Mouse (Mus musculus): ENCODE measurements around the gene Ovol3. TPM values are rescaled to one million over a fixed set of nuclear protein-coding genes. Genes with fewer than 3 reads are reported as not detected.
"Not testable (repeated sequence)": the region's sequence is repeated elsewhere in the genome, so short reads cannot be mapped to it uniquely, and the experiment has no call there.

The Ovol3 gene
- polyA plus RNA-seq, 1 experiment from 2014 or later, result 0.38 TPM

DNA sequence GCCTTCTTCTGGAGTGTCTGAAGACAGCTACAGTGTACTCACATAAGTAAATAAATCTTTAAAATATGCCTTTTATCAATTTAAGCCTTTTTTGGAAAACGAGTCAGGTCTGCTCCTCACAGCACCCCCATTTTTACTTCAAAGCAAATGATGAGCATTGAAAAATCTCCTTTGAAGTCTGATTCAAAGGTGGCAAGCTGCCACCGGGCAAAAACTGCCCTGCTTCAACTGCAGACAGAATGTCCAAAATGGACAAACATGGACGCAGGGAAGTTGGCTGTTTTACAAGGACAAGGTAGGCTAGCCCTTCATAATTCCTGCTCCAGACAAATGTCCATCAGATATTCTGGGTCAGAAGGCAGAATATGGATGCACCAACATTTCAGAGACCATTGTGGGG is 14.1 kb downstream of the Ovol3 start:
- Histone ChIP-seq H3K4me3 (no peak overlapping the region), H3K4me2 (replicated peaks) (no peak overlapping the region), H3K27ac (no peak overlapping the region), H3K4me1 (peaks cover 12% of the 10 kb centered on the region; the same call in 1 of the 2 replicates), H3K27me3 (no peaks in the 10 kb centered on the region), H3K36me3 (peaks cover 22% of the 10 kb centered on the region), H3K9me3 (no peaks in the 10 kb centered on the region), H3K9ac (no peak overlapping the region)
- ATAC-seq (ENCODE audit: insufficient number of reproducible peaks, insufficient read depth, low FRiP score, low TSS enrichment), result no peak
- 83% methylated on average over 3 of the region's 3 CpGs for WGBS

DNA sequence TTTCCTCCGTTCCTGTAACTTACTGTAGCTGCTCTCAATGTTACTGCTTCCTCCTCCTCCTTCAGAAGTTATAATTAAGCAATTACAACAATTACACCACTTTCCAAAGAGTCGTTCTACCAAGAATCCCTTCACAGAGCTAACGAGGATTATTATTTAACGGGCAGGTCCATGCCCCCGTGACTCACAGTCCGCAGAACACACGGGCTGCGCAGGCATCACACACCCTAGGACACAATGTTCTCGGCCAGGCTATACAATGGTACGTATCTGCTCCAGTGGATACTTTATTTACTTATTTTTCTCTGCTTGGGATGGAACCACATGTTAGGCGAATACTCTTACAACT is 15.5 kb downstream of the Ovol3 start:
- Histone ChIP-seq H3K4me1 (peaks cover 12% of the 10 kb centered on the region; the same call in 1 of the 2 replicates), H3K4me2 (replicated peaks) (peak overlapping the region; percentile 90), H3K4me3 (peak overlapping the region; percentile 45), H3K9me3 (no peaks in the 10 kb centered on the region), H3K27me3 (no peaks in the 10 kb centered on the region), H3K27ac (0 out of 2 replicates have a peak overlapping the region, but pooled peaks have one; percentile 36), H3K9ac (peak overlapping the region; percentile 53), H3K36me3 (peaks cover 11% of the 10 kb centered on the region)
- ATAC-seq (ENCODE audit: insufficient number of reproducible peaks, insufficient read depth, low FRiP score, low TSS enrichment), result no peak
- 18% methylated on average over 11 of the region's 11 CpGs for WGBS

DNA sequence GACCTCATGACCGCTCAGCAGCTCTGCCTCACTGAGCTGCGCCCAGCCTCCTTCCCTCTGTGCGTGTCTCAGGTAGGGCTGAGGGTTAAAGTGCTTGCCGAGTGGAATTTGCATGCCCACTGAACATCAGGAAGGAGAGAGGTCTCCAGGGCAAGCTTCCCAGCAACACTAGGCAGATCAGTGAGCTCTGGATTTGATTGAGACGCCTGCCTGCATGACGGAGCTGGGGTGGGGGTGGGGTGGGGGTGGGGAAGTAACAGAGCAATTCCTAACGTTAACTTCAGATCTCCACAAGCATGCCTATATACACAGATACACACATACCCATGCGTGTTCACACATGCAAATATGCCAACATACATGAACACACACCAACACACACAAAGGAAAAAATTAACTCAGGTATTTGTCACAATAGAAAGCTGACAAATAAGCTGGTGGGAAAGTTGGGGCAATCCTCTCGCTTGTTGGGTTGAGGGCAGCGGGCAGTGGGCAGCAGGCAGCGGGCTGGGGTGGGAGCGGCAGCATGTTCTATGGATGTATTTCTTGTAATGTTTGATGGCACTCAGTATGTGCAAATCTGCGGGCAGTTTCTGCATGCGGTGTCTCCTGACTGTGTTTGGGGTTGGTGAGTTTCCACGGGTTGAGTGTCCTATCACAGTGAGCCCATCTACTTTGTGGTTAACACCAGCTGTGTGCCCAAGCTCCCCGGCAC is 16.1 kb downstream of the Ovol3 start:
- Histone ChIP-seq H3K27ac (peak overlapping the region; percentile 51; the same call in 1 of the 2 replicates), H3K36me3 (peaks cover 10% of the 10 kb centered on the region), H3K4me2 (replicated peaks) (peak overlapping the region; percentile 90), H3K4me1 (peaks cover 12% of the 10 kb centered on the region; the same call in 1 of the 2 replicates), H3K27me3 (no peaks in the 10 kb centered on the region), H3K9ac (peak overlapping the region; percentile 53), H3K4me3 (peak overlapping the region; percentile 45), H3K9me3 (no peaks in the 10 kb centered on the region)
- 3% methylated on average over 16 of the region's 16 CpGs for WGBS
- peak; percentile 67; the same call in 1 of the 2 replicates for ATAC-seq (ENCODE audit: insufficient number of reproducible peaks, insufficient read depth, low FRiP score, low TSS enrichment)

DNA sequence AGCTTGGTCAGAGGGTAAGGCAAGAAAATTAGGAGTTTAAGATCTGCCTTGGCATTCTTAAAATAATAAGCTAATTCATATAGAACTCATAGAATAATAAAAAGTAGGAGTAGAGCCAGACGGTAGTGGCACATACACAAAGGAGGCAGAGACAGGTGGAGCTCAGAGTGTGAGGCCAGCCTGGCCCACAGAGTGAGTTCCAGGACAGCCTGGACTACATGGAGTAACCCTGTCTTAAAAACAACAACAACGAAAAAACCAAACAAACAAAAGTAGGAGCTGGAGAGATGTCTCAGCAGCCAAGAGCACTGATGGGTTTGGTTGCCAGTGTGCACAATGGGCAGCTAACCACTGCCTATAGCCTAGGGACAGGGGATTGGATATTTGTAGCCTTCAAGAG is 18.2 kb downstream of the Ovol3 start:
- Histone ChIP-seq H3K4me1 (peaks cover 12% of the 10 kb centered on the region; the same call in 1 of the 2 replicates), H3K9ac (no peak overlapping the region), H3K9me3 (no peaks in the 10 kb centered on the region), H3K27ac (no peak overlapping the region), H3K4me3 (no peak overlapping the region), H3K27me3 (no peaks in the 10 kb centered on the region), H3K36me3 (no peaks in the 10 kb centered on the region), H3K4me2 (replicated peaks) (no peak overlapping the region)
- no peak for ATAC-seq (ENCODE audit: insufficient number of reproducible peaks, insufficient read depth, low FRiP score, low TSS enrichment)
- 68% methylated on average over 2 of the region's 2 CpGs for WGBS

DNA sequence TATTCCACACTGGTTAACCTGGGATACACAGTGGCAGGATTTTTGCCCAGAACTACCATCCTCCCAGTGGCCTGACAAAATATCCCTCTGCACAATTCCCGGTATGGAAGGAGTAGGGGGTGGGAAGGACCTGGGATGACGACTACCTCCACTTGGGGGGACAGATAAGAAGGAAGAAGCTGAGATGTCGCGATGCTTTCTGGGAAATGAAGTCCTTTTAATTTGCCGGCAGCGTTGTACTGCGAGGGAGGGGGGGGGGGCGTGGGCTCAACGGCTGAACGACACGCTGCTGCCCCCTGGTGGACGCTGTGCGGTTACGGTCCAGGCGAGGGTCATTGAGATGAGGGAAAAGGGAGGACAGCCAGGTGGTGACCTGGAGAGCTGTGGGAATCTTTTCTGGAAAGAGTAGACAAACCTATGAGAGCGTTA is 18.8 kb downstream of the Ovol3 start:
- peak overlapping the region; percentile 42 for H3K4me2 ChIP-seq (replicated peaks)
- no peak overlapping the region for H3K27ac ChIP-seq
- no peak overlapping the region for H3K9ac ChIP-seq
- H3K36me3 ChIP-seq, result no peaks in the 10 kb centered on the region
- WGBS, result 1% methylated on average over 16 of the region's 16 CpGs
- H3K4me1 ChIP-seq, result peaks cover 12% of the 10 kb centered on the region; the same call in 1 of the 2 replicates
- ATAC-seq (ENCODE audit: insufficient number of reproducible peaks, insufficient read depth, low FRiP score, low TSS enrichment), result peak; percentile 49; the same call in 1 of the 2 replicates
- no peaks in the 10 kb centered on the region for H3K9me3 ChIP-seq
- H3K27me3 ChIP-seq, result no peaks in the 10 kb centered on the region
- 0 out of 2 replicates have a peak overlapping the region, but pooled peaks have one; percentile 13 for H3K4me3 ChIP-seq

DNA sequence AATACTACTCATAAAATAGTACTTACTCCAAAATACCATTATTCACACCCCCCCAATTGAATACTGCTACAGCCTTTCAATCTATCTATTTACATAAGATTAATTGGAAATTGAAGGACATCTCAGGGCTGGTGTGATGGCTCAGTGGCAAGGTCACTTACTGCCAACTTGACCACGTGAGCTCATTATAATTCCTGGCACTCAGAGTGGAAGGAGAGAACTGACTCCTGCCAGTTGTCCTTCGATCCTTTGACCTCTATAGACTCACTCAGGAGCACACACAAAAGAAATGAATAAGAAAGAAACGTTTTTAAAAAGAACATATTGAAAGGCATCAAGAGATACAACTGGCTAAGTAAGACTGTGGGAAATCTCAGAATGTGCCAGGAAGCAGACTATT is 19.6 kb downstream of the Ovol3 start:
- Histone ChIP-seq H3K27ac (no peak overlapping the region), H3K4me1 (peaks cover 12% of the 10 kb centered on the region; the same call in 1 of the 2 replicates), H3K9me3 (no peaks in the 10 kb centered on the region), H3K4me3 (no peak overlapping the region), H3K4me2 (replicated peaks) (no peak overlapping the region), H3K9ac (no peak overlapping the region), H3K27me3 (no peaks in the 10 kb centered on the region), H3K36me3 (no peaks in the 10 kb centered on the region)
- WGBS, result 94% methylated on average over 3 of the region's 3 CpGs
- no peak for ATAC-seq (ENCODE audit: insufficient number of reproducible peaks, insufficient read depth, low FRiP score, low TSS enrichment)

GRCm38 (mm10) chr7:30213881-30214280 is 21.6 kb downstream of the Ovol3 start:
- no peak overlapping the region for H3K4me2 ChIP-seq (replicated peaks)
- 92% methylated on average over 3 of the region's 3 CpGs for WGBS
- no peaks in the 10 kb centered on the region for H3K36me3 ChIP-seq
- no peak overlapping the region for H3K9ac ChIP-seq
- H3K9me3 ChIP-seq, result no peaks in the 10 kb centered on the region
- peaks cover under 1% of the 10 kb centered on the region; the same call in 1 of the 2 replicates for H3K4me1 ChIP-seq
- H3K4me3 ChIP-seq, result no peak overlapping the region
- ATAC-seq (ENCODE audit: insufficient number of reproducible peaks, insufficient read depth, low FRiP score, low TSS enrichment), result no peak
- H3K27me3 ChIP-seq, result no peaks in the 10 kb centered on the region
- H3K27ac ChIP-seq, result no peak overlapping the region

GRCm38 (mm10) chr7:30211025-30211424 is 24.5 kb downstream of the Ovol3 start:
- 25% methylated on average over 4 of the region's 4 CpGs for WGBS
- Histone ChIP-seq H3K4me1 (no peaks in the 10 kb centered on the region), H3K36me3 (no peaks in the 10 kb centered on the region), H3K4me2 (replicated peaks) (no peak overlapping the region), H3K4me3 (no peak overlapping the region), H3K27me3 (no peaks in the 10 kb centered on the region), H3K9me3 (no peaks in the 10 kb centered on the region), H3K9ac (no peak overlapping the region), H3K27ac (no peak overlapping the region)
- ATAC-seq (ENCODE audit: insufficient number of reproducible peaks, insufficient read depth, low FRiP score, low TSS enrichment), result no peak

GRCm38 (mm10) chr7:30206364-30206763 is 29.2 kb downstream of the Ovol3 start:
- H3K4me3 ChIP-seq; H3K4me2 ChIP-seq (replicated peaks); H3K9me3 ChIP-seq; H3K4me1 ChIP-seq; H3K27ac ChIP-seq; H3K27me3 ChIP-seq; H3K36me3 ChIP-seq; H3K9ac ChIP-seq; ATAC-seq (ENCODE audit: insufficient number of reproducible peaks, insufficient read depth, low FRiP score, low TSS enrichment): not testable (repeated sequence)
- 53% methylated on average over 5 of the region's 5 CpGs for WGBS

GRCm38 (mm10) chr7:30205383-30205782 is 30.1 kb downstream of the Ovol3 start:
- Histone ChIP-seq H3K27me3 (no peaks in the 10 kb centered on the region), H3K4me3 (no peak overlapping the region), H3K27ac (no peak overlapping the region), H3K9me3 (no peaks in the 10 kb centered on the region), H3K36me3 (no peaks in the 10 kb centered on the region), H3K4me1 (no peaks in the 10 kb centered on the region), H3K4me2 (replicated peaks) (no peak overlapping the region), H3K9ac (no peak overlapping the region)
- ATAC-seq (ENCODE audit: insufficient number of reproducible peaks, insufficient read depth, low FRiP score, low TSS enrichment), result no peak
- WGBS, result 1% methylated on average over 2 of the region's 2 CpGs

- Histone ChIP-seq H3K36me3 (no peaks in the 10 kb centered on the region), H3K27ac (no peak overlapping the region), H3K4me2 (replicated peaks) (no peak overlapping the region), H3K4me1 (no peaks in the 10 kb centered on the region), H3K4me3 (no peak overlapping the region), H3K9me3 (no peaks in the 10 kb centered on the region), H3K9ac (no peak overlapping the region), H3K27me3 (no peaks in the 10 kb centered on the region)
- 49% methylated on average over 8 of the region's 8 CpGs for WGBS
- ATAC-seq (ENCODE audit: insufficient number of reproducible peaks, insufficient read depth, low FRiP score, low TSS enrichment), result no peak
These were observed 31.1 kb downstream of the Ovol3 start for GRCm38 (mm10) chr7:30204380-30204779.

- H3K36me3 ChIP-seq, result no peaks in the 10 kb centered on the region
- H3K4me1 ChIP-seq, result no peaks in the 10 kb centered on the region
These were observed 32.4 kb downstream of the Ovol3 start for GRCm38 (mm10) chr7:30202895-30203690.

More at GRCm38 (mm10) chr7:30202895-30203690, 32.4 kb downstream of the Ovol3 start:
- H3K4me2 ChIP-seq (replicated peaks), result no peak overlapping the region
- no peak overlapping the region for H3K4me3 ChIP-seq
- H3K9ac ChIP-seq, result no peak overlapping the region
- no peaks in the 10 kb centered on the region for H3K9me3 ChIP-seq
- WGBS, result 79% methylated on average over 11 of the region's 11 CpGs
- no peak overlapping the region for H3K27ac ChIP-seq
- no peaks in the 10 kb centered on the region for H3K27me3 ChIP-seq
- ATAC-seq (ENCODE audit: insufficient number of reproducible peaks, insufficient read depth, low FRiP score, low TSS enrichment), result no peak
